Mouse (Mus musculus) limb, embryonic 14.5 days (tissue): ENCODE data around the gene Tsga10. TPM values are rescaled to one million over a fixed set of nuclear protein-coding genes. Genes with fewer than 3 reads are reported as not detected.

Source experiments
- ATAC-seq: fragments of 200-750 bp; cut with Nextera tagmentation; 2 replicates; pipeline ENCODE4 v1.8.0; 2017; ENCODE audit warnings: low read depth, moderate number of reproducible peaks, moderate TSS enrichment; ENCODE audit not compliant: low FRiP score
- DNase-seq: peaks from one replicate; pipeline ENCODE4 v3.0.0-alpha.2; 2015; ENCODE audit warnings: low spot score
- H3K27ac ChIP-seq: fragments of 300-500 bp; sonication (generic); replicated peaks from 2 replicates; pipeline ENCODE4 v1.5.1; 2014; ENCODE audit warnings: low read depth, mild to moderate bottlenecking, low read length, moderate library complexity, mixed read lengths
- H3K27me3 ChIP-seq: fragments of 300-500 bp; sonication (generic); 2 replicates; pipeline ENCODE4 v1.6.1; 2014; ENCODE audit warnings: low read length, mixed read lengths; ENCODE audit not compliant: control insufficient read depth, insufficient read depth
- H3K36me3 ChIP-seq: fragments of 300-500 bp; sonication (generic); 2 replicates; pipeline ENCODE4 v1.6.1; 2014; ENCODE audit warnings: mild to moderate bottlenecking, low read length, moderate library complexity, mixed read lengths; ENCODE audit not compliant: control insufficient read depth, insufficient read depth
- H3K4me1 ChIP-seq: fragments of 300-500 bp; sonication (generic); 2 replicates; pipeline ENCODE4 v1.6.1; 2014; ENCODE audit warnings: antibody characterized with exemption, low read length, mixed read lengths; ENCODE audit not compliant: control insufficient read depth, insufficient read depth
- H3K4me2 ChIP-seq: fragments of 300-500 bp; sonication (generic); replicated peaks from 2 replicates; pipeline ENCODE4 v1.6.1; 2014; ENCODE audit warnings: low read depth, mild to moderate bottlenecking, low read length, moderate library complexity; ENCODE audit not compliant: severe bottlenecking
- H3K4me3 ChIP-seq: fragments of 300-500 bp; sonication (generic); replicated peaks from 2 replicates; pipeline ENCODE4 v1.5.1; 2014; ENCODE audit warnings: low read length
- H3K9ac ChIP-seq: fragments of 300-500 bp; sonication (generic); 2 replicates; pipeline ENCODE4 v1.6.1; 2014; ENCODE audit warnings: mild to moderate bottlenecking, low read depth, low read length, moderate library complexity; ENCODE audit not compliant: severe bottlenecking
- H3K9me3 ChIP-seq: fragments of 300-500 bp; sonication (generic); 2 replicates; pipeline ENCODE4 v1.6.1; 2016; ENCODE audit warnings: low read length; ENCODE audit not compliant: control insufficient read depth
- POLR2A ChIP-seq: fragments of 200-500 bp; IDR thresholded peaks from 2 replicates; pipeline ENCODE4 v1.8.0; 2012; ENCODE audit warnings: inconsistent platforms, mild to moderate bottlenecking, moderate library complexity, borderline replicate concordance; ENCODE audit not compliant: insufficient read depth, insufficient read length; ENCODE audit errors: extremely low read depth
- WGBS: fragments of 180-500 bp; shearing (Covaris S2); extraction: QIAGEN DNeasy Blood & Tissue Kit; methylation state at CpG from one replicate; pipeline ENCODE4 v1.1.7; 2014; 5-methylcytosine and 5-hydroxymethylcytosine counted together
- polyA plus RNA-seq, 2 experiments: library from polyadenylated mRNA; depleted of rRNA in 1 of 2; stranded (reverse) in 1 of 2; unstranded in 1 of 2; fragments of >200 nt; fragmentation: Nextera tagmentation in 1 of 2; extraction: Ambion mirVana in 1 of 2; gene quantifications; 2 replicates each; pipeline versions ENCODE4 v1.2.1 to v1.2.3; 2012 to 2014

Gene Tsga10
- polyA plus RNA-seq, 2 experiments, result 4.9 to 6.1 TPM

- H3K4me3 ChIP-seq, result no peak overlapping the region
- ATAC-seq (no peak), DNase-seq (no peak)
- no peak overlapping the region for H3K4me2 ChIP-seq
- H3K27ac ChIP-seq, result no peak overlapping the region
- no peaks in the 10 kb centered on the region for H3K27me3 ChIP-seq
- no peaks in the 10 kb centered on the region for H3K9me3 ChIP-seq
- H3K4me1 ChIP-seq, result no peaks in the 10 kb centered on the region
- no peak overlapping the region for H3K9ac ChIP-seq
- H3K36me3 ChIP-seq, result no peaks in the 10 kb centered on the region
- TF ChIP-seq POLR2A, result no peak
Observed at GRCm38 (mm10) chr1:37759407-37759806, 106.8 kb downstream of the Tsga10 start.

DNA sequence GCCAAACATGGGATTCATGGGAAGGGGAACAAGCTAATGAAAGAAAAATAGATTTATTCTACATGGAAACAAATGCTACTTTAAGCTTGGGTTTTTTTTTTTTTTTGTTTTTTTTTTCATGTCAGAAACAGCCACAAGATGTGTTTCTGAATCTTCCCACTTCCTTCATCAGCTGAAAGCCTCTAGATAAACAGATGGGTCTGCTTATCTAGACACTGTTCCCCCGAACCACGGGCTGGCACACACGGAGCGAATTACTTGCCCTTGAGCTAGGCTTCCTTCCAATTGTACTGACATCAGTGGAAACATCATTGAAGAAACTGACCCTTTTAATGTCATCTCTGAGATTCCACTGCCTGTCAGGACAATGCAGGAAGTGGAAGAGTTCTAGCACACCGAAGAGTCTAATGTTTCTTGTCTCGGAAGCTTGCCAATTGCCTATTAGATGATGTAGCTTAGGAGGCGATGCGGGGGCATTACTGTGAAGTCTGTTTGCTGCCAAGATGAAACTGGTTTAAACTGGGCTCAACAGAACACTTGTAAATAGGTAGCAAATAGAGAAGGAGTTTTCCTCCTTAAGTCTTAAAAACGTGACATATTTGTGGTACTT is 121.5 kb downstream of the Tsga10 start:
- no peak for ATAC-seq
- no peak for DNase-seq
- TF ChIP-seq POLR2A, result no peak

DNA sequence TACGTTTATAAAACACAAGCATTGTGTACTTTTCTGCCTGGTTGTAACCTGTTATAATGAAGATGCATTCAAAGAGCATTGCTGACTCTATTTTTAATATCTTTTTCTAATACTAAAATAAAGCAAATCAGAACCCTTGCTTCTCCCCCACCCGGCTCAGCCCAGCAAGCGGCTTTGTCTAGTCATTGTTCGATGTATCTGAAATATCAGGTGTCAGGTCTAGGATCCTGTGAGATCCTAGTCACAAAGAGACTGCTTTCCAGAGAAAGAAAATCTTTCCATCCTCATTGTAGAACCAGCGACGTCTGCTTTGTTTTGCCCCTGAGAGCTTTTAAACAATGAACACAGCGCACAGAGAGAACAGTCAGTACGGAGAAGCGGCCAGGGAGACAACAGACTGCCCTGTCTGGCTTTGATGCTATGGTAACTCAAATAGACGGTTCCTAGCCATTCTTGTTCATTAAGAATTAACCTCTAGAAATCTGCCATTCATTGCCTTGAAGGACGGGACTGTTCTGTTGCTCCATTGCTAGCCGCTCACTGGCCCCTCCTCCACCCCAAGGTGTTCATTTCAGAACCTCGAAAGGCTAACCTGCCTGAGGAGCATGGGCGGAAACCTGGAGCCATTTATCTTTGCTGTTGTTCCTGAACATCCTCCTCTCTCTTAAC is 123.5 kb downstream of the Tsga10 start:
- ATAC-seq (no peak), DNase-seq (no peak)
- Histone ChIP-seq H3K9me3 (no peaks in the 10 kb centered on the region), H3K27ac (no peak overlapping the region), H3K4me1 (no peaks in the 10 kb centered on the region), H3K9ac (no peak overlapping the region), H3K36me3 (no peaks in the 10 kb centered on the region), H3K4me2 (no peak overlapping the region), H3K27me3 (no peaks in the 10 kb centered on the region), H3K4me3 (no peak overlapping the region)
- 70% methylated on average over 14 of the region's 14 CpGs for WGBS
- TF ChIP-seq POLR2A, result no peak

More for the DNA sequence above, 121.5 kb downstream of the Tsga10 start:
- Histone ChIP-seq H3K36me3 (no peaks in the 10 kb centered on the region), H3K9ac (no peak overlapping the region), H3K4me2 (no peak overlapping the region), H3K27me3 (no peaks in the 10 kb centered on the region), H3K9me3 (no peaks in the 10 kb centered on the region), H3K4me1 (no peaks in the 10 kb centered on the region), H3K27ac (no peak overlapping the region), H3K4me3 (no peak overlapping the region)
- WGBS, result 82% methylated on average over 9 of the region's 9 CpGs

DNA sequence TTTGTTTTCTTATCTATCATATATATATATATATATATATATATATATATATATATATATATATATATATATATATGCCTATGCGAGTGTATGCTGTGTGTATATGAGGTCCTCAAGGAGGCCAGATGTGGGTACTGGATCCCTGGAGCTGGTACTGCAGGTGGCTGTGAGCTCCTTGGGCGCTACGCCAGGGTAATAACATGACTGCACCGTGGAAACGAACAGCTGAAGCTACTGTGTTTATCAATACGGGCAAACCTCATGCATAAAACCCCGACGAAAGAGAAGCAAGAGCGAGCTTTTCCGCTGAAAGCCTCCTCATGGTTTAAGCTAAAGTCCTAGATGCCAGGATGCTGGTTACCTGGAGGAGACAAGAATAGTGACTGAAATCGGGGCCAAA is 124.1 kb downstream of the Tsga10 start:
- Histone ChIP-seq H3K4me1 (no peaks in the 10 kb centered on the region), H3K9me3 (no peaks in the 10 kb centered on the region), H3K9ac (no peak overlapping the region), H3K36me3 (no peaks in the 10 kb centered on the region), H3K4me2 (no peak overlapping the region), H3K27ac (no peak overlapping the region), H3K27me3 (no peaks in the 10 kb centered on the region), H3K4me3 (no peak overlapping the region)
- DNase-seq (no peak), ATAC-seq (no peak)
- WGBS, result 73% methylated on average over 11 of the region's 11 CpGs
- no peak for TF ChIP-seq POLR2A

DNA sequence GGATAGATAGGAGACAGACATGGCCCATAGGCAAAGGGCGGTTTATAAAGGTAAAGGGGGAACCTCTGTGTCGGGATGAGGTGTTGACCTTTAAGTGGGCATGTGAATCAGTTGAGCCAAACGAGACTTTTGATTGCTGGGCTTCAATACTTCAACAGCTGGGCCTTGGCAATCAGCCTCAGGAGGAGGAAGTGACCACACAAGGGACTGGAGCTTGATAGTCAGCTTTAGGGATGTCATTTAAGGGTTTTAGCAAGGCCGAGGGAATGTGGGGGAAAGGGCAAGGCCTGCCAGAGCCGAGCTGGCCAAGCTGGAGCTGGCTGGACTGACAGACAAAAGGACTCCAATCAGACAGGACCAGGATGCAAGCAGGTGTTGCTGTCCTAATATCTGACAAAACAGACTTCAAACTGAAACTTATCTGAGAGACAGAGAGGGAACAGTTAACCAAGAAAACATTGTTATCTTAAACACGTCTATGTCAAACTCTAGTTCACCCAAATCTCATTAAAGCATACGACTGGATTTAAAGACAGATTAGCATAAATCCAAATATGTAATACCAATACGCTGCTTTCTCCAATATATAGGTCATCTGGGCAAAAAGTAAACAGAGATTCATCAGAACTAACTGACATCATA is 125.9 kb downstream of the Tsga10 start:
- H3K27me3 ChIP-seq, result no peaks in the 10 kb centered on the region
- H3K36me3 ChIP-seq, result no peaks in the 10 kb centered on the region
- DNase-seq, result no peak
- H3K4me1 ChIP-seq, result no peaks in the 10 kb centered on the region
- no peak overlapping the region for H3K9ac ChIP-seq
- ATAC-seq, result no peak
- WGBS, result 71% methylated on average over 8 of the region's 8 CpGs
- H3K4me3 ChIP-seq, result no peak overlapping the region
- H3K4me2 ChIP-seq, result no peak overlapping the region
- no peaks in the 10 kb centered on the region for H3K9me3 ChIP-seq
- H3K27ac ChIP-seq, result no peak overlapping the region
- no peak for TF ChIP-seq POLR2A
